Mouse (Mus musculus) liver, postnatal 0 days (tissue): ENCODE results near the gene Abca8b. TPM values are rescaled to one million over a fixed set of nuclear protein-coding genes. Genes with fewer than 3 reads are reported as not detected.

Experiments used
- ATAC-seq: fragments of 200-750 bp; cut with Nextera tagmentation; 2 replicates; pipeline ENCODE4 v1.8.0; 2017; ENCODE audit warnings: mild to moderate bottlenecking, moderate library complexity
- DNase-seq: peaks from one replicate; pipeline ENCODE4 v3.0.0-alpha.2; 2016
- H3K27ac ChIP-seq: fragments of 300-500 bp; sonication (generic); 2 replicates; pipeline ENCODE4 v1.5.1; 2014; ENCODE audit warnings: antibody characterized with exemption, moderate library complexity, mild to moderate bottlenecking, low read depth
- H3K27me3 ChIP-seq: fragments of 300-500 bp; sonication (generic); 2 replicates; pipeline ENCODE4 v1.6.1; 2014; ENCODE audit warnings: low read length, control low read depth, mixed read lengths; ENCODE audit not compliant: insufficient read depth
- H3K36me3 ChIP-seq: fragments of 300-500 bp; sonication (generic); replicated peaks from 2 replicates; pipeline ENCODE4 v1.6.1; 2014; ENCODE audit warnings: mild to moderate bottlenecking, control low read depth, low read length, moderate library complexity, mixed read lengths; ENCODE audit not compliant: insufficient read depth
- H3K4me1 ChIP-seq: fragments of 300-500 bp; sonication (generic); 2 replicates; pipeline ENCODE4 v1.6.1; 2014; ENCODE audit warnings: antibody characterized with exemption, mild to moderate bottlenecking, control low read depth; ENCODE audit not compliant: insufficient read depth
- H3K4me2 ChIP-seq: fragments of 300-500 bp; sonication (generic); 2 replicates; pipeline ENCODE4 v1.6.1; 2014; ENCODE audit warnings: low read depth, mild to moderate bottlenecking, low read length, moderate library complexity, mixed read lengths
- H3K4me3 ChIP-seq: fragments of 300-500 bp; sonication (generic); 2 replicates; pipeline ENCODE4 v1.5.1; 2014; ENCODE audit warnings: low read depth, low read length
- H3K9ac ChIP-seq: fragments of 300-500 bp; sonication (generic); replicated peaks from 2 replicates; pipeline ENCODE4 v1.6.1; 2014; ENCODE audit warnings: mild to moderate bottlenecking, moderate library complexity
- H3K9me3 ChIP-seq: fragments of 300-500 bp; sonication (generic); 2 replicates; pipeline ENCODE4 v1.6.1; 2016; ENCODE audit warnings: mild to moderate bottlenecking, control low read depth, low read length, mixed read lengths
- CTCF ChIP-seq: sonication (generic); IDR thresholded peaks from 2 replicates; pipeline ENCODE4 v1.5.1; 2016; ENCODE audit warnings: antibody characterized with exemption, low read depth
- EP300 ChIP-seq: IDR thresholded peaks from 2 replicates; pipeline ENCODE4 v1.6.1; 2016; ENCODE audit warnings: antibody characterized with exemption, low read depth, mild to moderate bottlenecking
- WGBS: fragments of 180-500 bp; shearing (Covaris S2); extraction: QIAGEN DNeasy Blood & Tissue Kit; methylation state at CpG from one replicate; pipeline ENCODE4 v1.1.7; 2014; ENCODE audit not compliant: insufficient replicate concordance; 5-methylcytosine and 5-hydroxymethylcytosine counted together
- polyA plus RNA-seq: library from polyadenylated mRNA; unstranded; fragments of >200 nt; fragmentation: Nextera tagmentation; extraction: Ambion mirVana; gene quantifications from 2 replicates; pipeline ENCODE4 v1.2.1, GENCODE M21; 2015

Abca8b gene
- polyA plus RNA-seq, 1 experiment from 2014 or later = 10.8 TPM

DNA sequence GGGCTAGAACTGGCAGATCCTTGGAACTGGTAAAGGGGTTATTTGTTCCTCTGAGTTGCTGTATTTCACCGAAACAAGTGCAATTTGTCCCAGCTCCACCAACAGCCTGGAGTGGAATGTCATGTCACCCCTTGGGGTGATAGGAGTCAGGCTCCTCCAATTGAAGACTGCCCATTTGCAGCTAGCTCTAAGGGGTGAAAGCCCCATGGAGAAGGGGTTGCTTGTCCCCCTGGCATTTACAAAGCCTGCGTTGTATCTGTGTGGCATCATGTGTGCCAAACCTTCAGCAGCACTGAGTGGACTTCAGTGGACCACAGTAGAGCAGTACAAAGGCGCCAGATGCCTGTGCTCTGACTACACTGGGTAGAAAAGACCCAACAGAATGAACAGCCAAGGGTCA is 110.1 kb downstream of the Abca8b start:
- Histone ChIP-seq H3K4me1 (no peaks in the 10 kb centered on the region), H3K27ac (no peak overlapping the region), H3K9me3 (no peaks in the 10 kb centered on the region), H3K4me2 (no peak overlapping the region), H3K27me3 (no peaks in the 10 kb centered on the region), H3K36me3 (no peaks in the 10 kb centered on the region), H3K4me3 (no peak overlapping the region), H3K9ac (no peak overlapping the region)
- no peak for TF ChIP-seq CTCF
- no peak for TF ChIP-seq EP300
- 79% methylated on average over 3 of the region's 3 CpGs for WGBS
- DNase-seq = no peak
- no peak for ATAC-seq

DNA sequence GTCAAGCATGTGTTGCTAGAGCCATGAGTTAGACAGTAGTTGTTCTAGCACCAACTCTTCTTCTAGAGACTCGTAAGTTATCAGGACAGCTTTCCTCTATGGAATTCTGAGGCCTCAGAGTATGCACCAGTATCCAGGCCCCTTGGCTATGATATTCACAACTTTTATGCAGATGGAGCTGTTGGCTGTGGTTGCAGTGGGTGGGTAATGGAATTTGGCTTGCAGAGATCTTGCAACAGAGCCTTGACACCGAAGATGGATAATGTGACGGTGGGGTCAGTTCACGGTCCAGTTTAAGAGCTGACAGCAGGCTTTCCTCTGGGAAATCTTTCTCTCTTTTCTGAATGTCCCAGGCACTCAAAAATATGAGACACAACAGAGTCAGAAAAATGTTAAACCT is 110.8 kb downstream of the Abca8b start:
- no peak for TF ChIP-seq EP300
- no peak for TF ChIP-seq CTCF
- no peak for ATAC-seq
- 68% methylated on average over 4 of the region's 4 CpGs for WGBS

DNA sequence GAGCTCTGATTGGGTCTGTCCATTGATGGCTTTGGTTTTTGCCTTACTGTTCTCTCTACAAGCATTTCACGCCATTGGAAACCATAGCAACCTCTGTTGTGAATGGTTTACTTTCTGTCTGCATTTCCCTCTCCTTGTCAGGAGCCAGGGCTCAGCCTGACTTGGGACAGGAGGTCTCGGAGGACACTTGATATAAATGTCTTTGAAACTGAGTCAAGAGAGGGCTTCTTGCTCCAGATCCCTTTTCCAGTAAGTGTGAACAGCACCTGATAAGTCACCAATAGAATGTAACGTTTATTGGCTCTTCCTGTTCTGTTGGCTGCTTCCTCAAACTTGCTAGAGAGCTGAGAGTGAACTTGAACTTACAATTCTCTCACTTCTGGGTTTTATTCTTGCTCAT is 111.5 kb downstream of the Abca8b start:
- H3K9ac ChIP-seq = no peak overlapping the region
- DNase-seq (no peak), ATAC-seq (no peak)
- H3K4me2 ChIP-seq = no peak overlapping the region
- no peak overlapping the region for H3K27ac ChIP-seq
- 41% methylated on average over 3 of the region's 3 CpGs for WGBS
- no peak overlapping the region for H3K4me3 ChIP-seq
- H3K27me3 ChIP-seq = no peaks in the 10 kb centered on the region
- TF ChIP-seq CTCF (no peak), EP300 (no peak)
- no peaks in the 10 kb centered on the region for H3K36me3 ChIP-seq
- H3K4me1 ChIP-seq = no peaks in the 10 kb centered on the region
- no peaks in the 10 kb centered on the region for H3K9me3 ChIP-seq

More for the DNA sequence above, 110.8 kb downstream of the Abca8b start:
- DNase-seq = no peak
- Histone ChIP-seq H3K4me1 (no peaks in the 10 kb centered on the region), H3K27ac (no peak overlapping the region), H3K9ac (no peak overlapping the region), H3K9me3 (no peaks in the 10 kb centered on the region), H3K36me3 (no peaks in the 10 kb centered on the region), H3K4me2 (no peak overlapping the region), H3K4me3 (no peak overlapping the region), H3K27me3 (no peaks in the 10 kb centered on the region)

Other genes starting within 250 kb of the Abca8b start
- gene 1700012B07Rik, start 167.8 kb downstream of the Abca8b start, polyA plus RNA-seq = 0.59 TPM in 1 of 2 replicates, not detected in the other
- gene Abca8a, start 100.1 kb upstream of the Abca8b start, polyA plus RNA-seq = 7.0 and 11.8 TPM in 2 replicates
- 0.80 and 0.88 TPM in 2 replicates for gene Abca9, start 172.4 kb upstream of the Abca8b start, polyA plus RNA-seq